Mouse (Mus musculus) liver, adult 2 months (tissue): Measurements from ENCODE around the gene Pnrc2.

ENCODE experiments used
- CTCF ChIP-seq: fragments of 200-500 bp; IDR thresholded peaks from 2 replicates; pipeline ENCODE4 v1.5.1; 2011; ENCODE audit warnings: low read depth, low read length, control low read depth
- POLR2A ChIP-seq: fragments of 200-500 bp; IDR thresholded peaks from 2 replicates; pipeline ENCODE4 v1.6.1; 2011; ENCODE audit warnings: low read length, control low read depth; ENCODE audit not compliant: insufficient read depth; ENCODE audit errors: extremely low read depth

- TF ChIP-seq CTCF = no peak
- TF ChIP-seq POLR2A = no peak
Measured at GRCm38 (mm10) chr4:135851942-135852341, 21.7 kb downstream of the Pnrc2 start.
